Mouse (Mus musculus) left cerebral cortex, postnatal 14 days (tissue): ENCODE data around the gene Dennd1b. TPM values are rescaled to one million over a fixed set of nuclear protein-coding genes. Genes with fewer than 3 reads are reported as not detected.

Experiments
- DNase-seq, 2 experiments: peaks; one replicate each; pipeline ENCODE4 v3.0.0; 2021 to 2022; ENCODE audit warnings: low spot score in 2 of 2, mixed read lengths in 1 of 2
- intact Hi-C: fragments of 180-260 bp; cut with DNase I; formaldehyde crosslinking; loops from one replicate; pipeline ENCODE4 v1.15.1; 2025
- total RNA-seq, 2 experiments: library from RNA; stranded (reverse); gene quantifications; 2 replicates each; pipeline ENCODE4 v1.2.3; 2021

Dennd1b gene
- total RNA-seq, 2 experiments from 2014 or later: 19.2 to 19.9 TPM

DNA sequence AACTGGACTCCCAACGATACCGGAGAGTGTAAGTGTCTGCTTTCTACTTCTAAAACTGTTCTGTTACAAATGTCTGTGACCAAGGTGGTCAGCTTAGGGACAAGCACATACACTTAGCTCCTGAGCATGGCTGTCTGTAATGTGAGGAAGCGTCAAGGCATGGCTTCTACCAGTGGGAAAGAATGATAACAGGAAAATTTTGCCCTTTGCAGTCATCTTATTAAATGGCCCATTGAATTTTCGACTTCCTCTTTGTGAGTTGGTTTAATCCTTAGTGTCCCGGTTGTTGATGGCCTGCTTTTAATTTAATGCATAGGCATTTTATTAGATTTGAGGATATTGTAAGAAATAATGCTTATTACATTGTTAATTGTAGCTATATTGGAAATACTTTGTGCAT is 97.1 kb downstream of the Dennd1b start:
- intact Hi-C loops: no loop called here
- DNase-seq: no peak

DNA sequence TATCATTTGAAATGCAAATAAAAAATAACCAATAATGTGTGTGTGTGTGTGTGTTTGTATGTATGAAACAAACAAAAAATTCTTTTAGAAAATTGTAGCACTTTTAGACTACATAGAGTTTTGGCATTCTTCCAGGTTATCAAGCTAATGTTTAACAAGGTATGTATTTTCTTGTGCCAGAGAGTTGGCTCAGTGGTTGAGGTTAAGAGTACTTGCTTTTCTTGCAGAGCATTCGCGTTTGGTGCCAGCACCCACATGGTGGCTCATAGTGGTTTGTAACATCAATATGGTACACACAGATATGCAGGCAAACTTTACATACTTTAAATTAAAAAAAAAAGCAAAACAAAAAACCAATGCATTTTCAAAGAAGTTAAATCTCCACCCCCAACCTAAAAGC is 101.5 kb downstream of the Dennd1b start:
- intact Hi-C loops: no loop called here
- DNase-seq: no peak

DNA sequence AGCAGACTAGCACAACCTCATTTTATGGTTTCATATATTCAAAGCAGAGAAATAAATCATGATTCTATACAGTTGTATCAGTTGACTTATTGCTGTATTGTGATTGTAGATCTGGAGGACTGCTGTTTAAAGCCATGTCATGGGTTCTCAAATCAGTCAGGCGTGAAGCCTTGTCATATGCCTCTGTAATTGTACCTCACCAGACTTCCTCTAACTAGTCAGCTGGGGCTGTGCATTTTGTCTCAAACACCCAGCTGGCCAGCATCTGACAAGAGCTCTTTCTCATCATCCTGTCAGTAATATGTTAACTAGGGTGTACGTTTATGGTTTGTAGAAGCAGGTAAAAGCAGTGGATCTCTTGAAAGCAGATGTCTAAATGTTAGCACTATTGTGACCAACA is 104.0 kb downstream of the Dennd1b start:
- intact Hi-C loops: no loop called here
- DNase-seq: no peak

DNA sequence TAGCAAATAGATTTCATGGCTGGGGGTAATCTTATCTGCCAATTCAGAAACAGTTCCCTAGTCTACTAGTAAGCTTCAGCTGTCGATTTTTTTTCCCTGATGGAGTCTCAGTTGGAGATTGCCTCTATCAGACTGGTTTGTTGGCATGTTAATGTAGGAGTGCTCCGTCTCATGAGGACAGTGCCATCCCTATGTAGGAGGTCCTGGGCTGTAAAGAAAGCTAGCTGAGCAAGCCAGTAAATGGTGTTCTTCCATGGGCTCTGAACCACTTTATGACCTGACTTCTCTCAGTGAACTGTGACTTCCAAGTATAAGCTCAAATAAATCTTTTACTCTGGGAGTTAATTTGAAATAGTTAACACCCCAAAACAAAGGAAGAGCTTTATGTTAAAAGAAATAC is 107.8 kb downstream of the Dennd1b start:
- intact Hi-C loops: no loop called here
- DNase-seq: no peak

DNA sequence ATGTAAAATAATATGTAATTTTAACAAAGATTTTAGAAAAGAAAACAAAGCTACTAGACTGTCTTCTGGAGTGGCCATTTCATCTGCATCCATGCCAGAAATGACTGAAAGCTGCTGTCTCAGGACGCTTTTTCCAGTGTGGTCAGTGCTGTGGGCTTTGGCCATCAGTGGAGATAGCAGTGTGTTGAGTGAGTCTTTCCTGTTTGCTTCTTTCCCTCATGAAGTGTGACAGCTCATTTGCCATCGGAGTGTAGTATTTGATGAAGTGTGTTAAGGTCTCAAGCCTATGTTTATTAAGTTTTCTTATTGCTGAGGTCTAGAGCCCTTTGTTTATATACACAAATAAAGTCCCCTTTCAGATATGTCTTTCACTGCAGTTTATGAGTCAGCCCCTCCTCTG is 112.4 kb downstream of the Dennd1b start:
- DNase-seq: no peak
- intact Hi-C loops: loop anchor here (5.0 kb wide), 1 partner anchor 238 kb away; no protein-coding TSS in a partner anchor

DNA sequence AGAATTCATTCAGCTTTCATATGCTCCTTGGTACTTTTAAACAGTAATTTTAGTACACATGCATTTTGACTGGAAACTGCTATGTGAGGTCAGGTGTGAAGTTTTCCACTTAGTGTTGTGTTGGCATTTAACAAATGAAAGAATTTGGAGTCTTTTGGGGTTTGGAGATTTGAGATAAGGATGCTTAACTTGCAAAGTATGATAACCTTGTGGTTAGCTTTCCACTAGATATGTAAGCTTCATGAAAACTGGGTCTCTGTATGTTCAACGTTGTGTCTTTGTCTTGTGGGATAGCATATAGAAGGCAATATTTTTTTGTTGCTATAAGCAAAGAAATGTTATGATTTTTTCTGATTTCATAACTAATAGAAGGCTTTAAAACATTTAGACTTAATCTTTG is 114.8 kb downstream of the Dennd1b start:
- intact Hi-C loops: loop anchor here (5.0 kb wide), 1 partner anchor 241 kb away; no protein-coding TSS in a partner anchor
- no peak for DNase-seq

DNA sequence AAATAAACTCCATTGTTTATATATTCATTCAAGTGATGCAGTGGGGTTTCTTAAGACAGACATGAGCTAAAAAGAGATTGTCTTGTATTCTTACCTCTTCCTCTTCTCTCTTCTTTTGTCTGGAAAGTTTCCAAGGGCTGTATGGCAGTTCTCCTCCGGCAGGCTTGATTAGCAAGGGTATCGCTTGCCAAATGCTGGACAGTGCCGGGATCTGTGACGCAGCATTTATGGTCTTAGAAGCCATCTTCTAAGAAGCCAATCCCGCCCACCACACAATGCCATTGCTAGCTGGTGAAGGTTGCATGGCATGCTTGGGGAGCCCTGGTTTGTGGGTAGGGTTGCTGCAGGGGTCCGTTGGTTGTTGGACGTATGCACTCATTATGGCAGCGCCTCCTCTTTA is 115.8 kb downstream of the Dennd1b start:
- DNase-seq: no peak
- intact Hi-C loops: loop anchor here (5.0 kb wide), 1 partner anchor 242 kb away; no protein-coding TSS in a partner anchor

DNA sequence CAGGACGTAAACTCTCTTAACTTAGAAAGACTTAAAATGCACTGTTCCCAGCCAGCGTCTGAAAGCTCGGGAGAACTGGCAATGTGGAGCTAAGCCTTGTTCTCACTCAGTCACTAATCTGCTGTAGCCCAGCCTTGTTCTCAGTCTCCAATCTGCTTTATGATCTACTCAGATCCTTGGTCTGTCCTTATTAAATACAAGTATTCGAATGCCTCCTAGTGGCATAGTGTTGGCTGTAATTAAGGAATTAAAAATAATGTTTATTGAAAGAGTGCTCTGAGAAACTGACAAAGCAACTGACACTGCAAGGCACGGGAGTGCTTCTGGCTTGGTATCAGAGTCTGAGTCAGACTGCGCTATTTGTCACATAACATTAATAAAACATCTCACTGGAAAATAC is 116.3 kb downstream of the Dennd1b start:
- peak in 1 of 2 experiments; percentile 33 for DNase-seq

DNA sequence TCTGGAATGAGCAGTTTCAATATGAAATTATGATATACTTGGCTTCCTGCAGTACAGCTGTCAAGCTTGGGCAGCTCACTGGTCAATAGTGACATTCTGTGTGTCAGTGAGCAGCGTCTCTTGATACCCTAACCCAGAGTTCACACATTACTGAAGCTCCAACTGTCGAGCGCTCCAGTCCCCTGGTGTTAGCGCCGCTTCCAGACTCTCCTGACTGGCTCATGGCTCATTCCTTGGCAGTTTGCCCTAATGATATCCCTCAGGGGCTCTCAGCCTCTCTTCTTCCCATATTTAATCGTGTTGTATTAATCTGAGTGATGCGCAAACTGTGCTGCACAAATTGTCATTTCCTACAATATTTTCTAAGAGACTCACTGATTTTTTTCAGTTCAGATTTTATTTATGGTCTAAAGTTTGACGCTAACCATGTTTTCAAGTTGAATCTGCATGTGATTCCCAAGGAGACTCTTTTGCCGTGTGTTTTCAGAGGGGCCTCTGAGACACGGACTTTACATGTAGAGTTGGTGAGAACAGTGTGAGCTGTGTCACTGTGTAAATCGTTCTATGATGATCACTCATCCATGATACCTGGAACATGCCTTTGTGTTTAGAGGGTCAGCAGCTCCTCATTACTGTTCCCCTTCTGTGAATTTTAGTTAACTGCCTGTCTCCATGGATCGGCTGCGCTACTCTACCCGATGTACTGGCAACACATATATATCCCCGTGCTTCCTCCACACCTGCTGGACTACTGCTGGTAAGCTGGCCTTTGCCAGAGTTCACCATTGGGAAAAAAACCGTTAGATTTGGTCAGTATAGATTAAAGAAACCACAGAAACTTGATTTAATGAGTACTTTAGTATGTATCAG is 117.5 kb downstream of the Dennd1b start:
- peak in 1 of 2 experiments; percentile 7 for DNase-seq
- intact Hi-C loops: no loop called here

More for the DNA sequence above, 116.3 kb downstream of the Dennd1b start:
- intact Hi-C loops: loop anchor here (5.0 kb wide), 1 partner anchor 242 kb away; no protein-coding TSS in a partner anchor

DNA sequence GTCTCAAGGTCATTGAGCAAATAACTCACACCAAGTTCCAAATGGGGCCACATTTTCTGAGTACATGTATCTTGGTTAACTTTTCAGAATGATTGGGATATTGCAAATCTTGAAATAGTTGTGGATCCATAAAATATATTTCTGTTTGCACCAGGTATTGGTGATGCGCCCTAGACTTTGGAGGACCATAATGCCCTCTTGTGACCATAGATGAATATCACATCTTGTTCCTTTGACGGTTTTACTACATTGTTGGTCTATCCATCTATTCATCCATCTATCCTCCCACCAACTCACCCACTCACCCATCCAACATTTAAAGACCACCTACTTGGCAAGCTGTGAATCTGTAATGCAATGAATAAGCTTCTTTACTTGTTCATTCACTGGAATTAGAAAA is 120.1 kb downstream of the Dennd1b start:
- DNase-seq: no peak
- intact Hi-C loops: no loop called here

DNA sequence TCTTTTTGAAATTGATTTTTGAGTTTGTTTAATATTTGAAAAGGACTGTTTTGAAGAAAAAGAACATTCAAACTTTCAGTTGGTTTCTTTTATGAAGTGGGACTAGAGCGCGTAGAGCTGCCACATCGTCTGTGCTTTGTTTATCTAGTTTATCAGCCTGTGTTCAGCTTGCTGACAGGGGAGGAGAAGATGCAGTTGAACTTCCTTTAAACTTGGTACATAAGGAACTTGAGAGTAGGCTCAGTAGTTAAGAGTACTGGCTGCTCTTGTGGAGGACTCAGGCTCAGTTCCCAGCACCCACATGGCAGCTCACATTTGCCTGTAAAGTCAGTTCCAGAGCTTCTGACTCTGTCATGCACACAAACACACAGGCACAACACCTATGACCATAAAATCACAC is 124.3 kb downstream of the Dennd1b start:
- intact Hi-C loops: no loop called here
- no peak for DNase-seq

DNA sequence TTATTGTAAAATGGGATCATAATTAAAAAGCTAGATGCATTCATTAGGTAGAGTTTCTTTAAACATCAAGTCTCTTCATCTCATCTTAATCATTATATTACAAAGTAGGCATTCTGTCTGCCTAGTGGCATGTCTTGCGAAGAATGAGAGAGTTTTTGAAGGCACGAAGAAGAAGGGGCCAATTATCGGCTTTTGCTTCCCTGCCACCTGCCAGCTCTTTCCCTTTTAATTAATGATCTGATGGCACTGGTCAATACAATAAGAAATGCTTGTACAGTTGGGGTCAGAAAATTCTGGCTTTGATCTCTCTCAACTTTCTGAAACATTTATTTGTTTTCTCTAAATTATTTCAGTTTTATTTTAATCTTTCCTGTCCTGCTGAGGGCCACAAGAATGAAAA is 127.5 kb downstream of the Dennd1b start:
- intact Hi-C loops: no loop called here
- no peak for DNase-seq

DNA sequence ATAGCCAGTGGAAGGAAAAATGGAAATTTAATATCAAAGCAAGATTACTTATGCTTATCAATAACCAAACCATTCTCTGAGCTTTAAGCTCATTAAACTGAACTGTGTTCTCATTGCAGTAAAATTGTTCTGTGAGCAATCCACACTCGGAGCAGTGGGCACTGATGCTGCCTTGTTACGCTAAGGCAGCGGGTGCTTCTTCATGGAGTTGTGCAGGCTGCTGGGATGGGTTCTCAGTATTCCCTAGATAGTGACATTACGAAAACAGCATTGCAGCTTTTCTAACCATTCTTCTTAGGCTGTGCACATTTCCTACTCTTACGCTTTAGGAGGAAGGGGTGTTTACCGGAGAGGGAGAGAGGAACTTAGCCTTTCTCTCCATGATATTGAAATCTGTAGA is 128.5 kb downstream of the Dennd1b start:
- intact Hi-C loops: no loop called here
- no peak for DNase-seq

DNA sequence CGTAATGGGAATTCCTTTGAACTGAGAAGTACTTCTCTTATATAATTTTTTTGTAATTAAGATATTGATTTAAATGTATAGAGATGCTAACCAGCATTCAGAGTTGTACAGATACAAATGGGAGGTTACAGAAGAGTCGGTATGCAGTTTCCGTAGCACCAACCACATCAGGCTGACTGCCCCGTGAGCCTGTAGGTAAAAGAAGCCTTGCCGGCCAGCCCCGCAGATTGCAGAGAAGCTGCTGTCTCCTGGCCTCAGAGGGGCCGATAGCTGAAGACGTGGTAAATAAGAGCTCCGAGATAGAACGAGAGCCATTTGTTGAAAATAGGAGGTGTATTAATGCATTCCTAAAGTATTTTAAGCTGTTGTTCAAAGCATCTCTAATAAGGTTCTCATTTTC is 128.9 kb downstream of the Dennd1b start:
- intact Hi-C loops: no loop called here
- no peak for DNase-seq

DNA sequence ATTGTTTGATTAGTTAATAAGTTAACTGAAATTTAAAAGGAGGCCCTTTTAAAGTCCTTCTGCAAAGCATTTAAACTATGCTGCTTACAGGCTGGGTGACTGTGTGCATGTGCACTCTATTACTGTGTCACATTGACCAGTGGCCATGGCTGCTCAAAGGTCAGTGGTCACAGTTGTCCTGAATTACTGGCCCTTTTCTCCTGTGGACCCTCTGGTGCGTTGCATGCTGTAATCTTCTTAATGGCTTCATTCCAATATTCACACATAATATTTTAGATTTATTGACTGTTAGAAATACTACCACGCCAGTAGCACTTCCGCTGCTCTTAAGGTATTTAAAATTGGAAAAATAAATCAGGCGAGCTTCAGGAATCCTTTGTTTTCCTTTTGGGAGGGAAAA is 129.5 kb downstream of the Dennd1b start:
- intact Hi-C loops: no loop called here
- DNase-seq: no peak

DNA sequence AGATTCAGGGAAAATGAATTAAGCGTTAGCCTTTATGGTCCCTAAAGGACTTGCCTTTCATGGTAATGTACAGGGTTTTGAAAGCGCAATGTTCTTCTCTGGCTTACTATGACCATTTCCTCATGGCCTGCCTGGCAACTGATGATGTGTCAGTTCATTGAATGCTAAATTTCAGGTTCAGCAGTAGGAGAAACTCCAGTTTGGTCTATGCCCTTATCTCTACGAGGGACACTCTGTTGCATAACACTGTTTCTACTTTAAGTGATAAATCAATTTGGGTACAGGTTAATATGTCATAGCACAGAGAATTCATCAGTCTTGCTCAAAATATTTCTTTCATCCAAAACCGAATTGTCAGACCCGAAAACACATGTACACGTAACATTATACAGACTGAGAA is 133.1 kb downstream of the Dennd1b start:
- intact Hi-C loops: no loop called here
- no peak for DNase-seq

DNA sequence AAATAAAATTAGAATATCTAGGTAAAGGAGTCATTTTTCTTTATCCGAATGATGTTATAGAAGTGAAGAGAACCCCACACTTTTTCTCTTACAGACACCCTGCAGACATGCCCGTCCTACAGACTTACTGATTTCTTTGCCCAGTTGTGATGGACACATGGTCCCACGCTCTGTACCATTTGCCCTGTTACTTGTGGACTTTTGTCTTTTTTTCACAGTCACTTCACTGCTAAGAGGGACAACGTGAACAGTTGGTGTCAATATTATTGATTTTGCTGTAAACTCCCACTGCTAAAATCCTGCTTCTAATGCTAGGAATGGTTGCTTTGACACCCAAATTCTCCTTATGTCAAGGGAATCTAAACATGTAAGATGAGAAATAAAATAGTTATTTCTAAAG is 134.9 kb downstream of the Dennd1b start:
- intact Hi-C loops: no loop called here

DNA sequence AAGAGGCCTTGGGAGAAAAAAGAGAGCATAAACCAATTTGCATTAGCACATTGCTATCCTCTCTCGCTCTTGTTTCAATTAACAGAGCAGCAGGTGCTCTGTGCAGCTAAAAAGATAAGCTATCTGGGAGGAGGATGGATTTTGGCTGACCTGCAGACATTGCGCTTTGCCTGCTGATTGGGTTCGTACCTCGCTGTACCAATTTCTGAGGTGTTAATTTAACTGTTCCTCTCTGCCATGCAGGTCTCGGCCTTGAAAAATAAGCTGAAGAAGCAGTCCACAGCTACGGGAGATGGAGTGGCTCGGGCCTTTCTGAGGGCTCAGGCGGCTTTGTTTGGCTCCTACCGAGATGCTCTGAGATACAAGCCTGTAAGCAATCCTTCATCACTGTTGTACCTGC is 138.5 kb downstream of the Dennd1b start:
- intact Hi-C loops: no loop called here

More for the DNA sequence above, 134.9 kb downstream of the Dennd1b start:
- no peak for DNase-seq

DNA sequence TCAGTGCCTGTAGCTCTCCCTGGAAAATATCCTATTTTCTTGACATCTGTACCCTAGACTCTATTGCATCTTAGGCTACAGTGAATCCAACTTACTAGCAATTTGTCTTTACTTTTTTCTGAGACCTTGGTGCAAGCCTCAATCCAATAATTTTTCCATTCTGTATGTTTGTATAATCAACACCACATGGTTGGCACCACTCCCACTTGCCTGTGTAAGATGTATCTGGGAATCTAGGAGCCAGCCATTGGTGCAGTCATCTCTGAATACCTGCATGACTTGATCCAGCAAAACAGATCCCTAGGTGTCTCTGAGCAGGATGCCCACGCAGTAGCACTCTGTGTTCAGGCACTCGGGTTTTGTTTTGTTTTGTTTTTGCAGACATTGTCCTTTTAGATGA is 145.0 kb downstream of the Dennd1b start:
- no peak for DNase-seq
- intact Hi-C loops: no loop called here

More for the DNA sequence above, 138.5 kb downstream of the Dennd1b start:
- DNase-seq: no peak

DNA sequence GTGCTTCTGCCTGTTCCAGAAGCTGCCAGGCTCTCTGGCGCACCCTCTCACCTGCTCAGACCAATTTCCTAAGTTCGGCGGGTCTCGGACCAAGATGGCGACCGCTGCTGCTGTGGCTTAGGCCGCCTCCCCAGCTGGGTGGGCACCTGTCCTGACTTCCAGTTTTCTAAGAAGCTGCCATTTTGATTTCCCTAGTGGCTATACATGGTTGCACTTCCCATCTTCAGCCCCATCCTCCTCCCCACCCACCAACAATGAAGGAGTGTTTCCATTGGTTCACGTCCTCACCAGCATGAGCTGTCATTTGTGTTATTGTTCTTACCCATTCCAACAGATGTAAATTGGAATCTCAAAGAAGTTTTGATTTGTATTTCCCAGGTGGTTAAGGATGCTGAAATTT is 159.4 kb downstream of the Dennd1b start:
- no peak for DNase-seq
- intact Hi-C loops: no loop called here

DNA sequence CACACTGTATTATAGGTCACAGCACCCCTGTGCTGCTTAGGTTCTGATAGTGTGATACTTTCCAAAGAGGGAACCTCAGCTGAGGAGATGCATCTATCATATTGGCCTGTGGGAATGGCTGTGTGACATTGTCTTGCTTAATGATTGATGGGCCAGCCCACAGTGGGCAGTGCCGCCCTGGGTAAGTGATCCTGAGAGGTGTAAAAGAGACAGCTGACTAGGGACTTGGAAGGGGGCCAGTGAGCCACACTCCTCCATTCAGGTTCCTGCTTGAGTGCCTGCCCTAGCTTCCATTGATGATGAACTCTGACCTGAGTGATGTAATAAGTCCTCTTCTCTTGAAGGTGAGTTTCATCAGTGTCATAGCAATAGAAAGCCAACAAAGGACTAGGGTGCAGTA is 176.4 kb downstream of the Dennd1b start:
- intact Hi-C loops: no loop called here

More for the DNA sequence above, 176.4 kb downstream of the Dennd1b start:
- no peak for DNase-seq
